Comparison of ENCODE assay signal across 25 mouse cellular contexts in the genomic region with DNA sequence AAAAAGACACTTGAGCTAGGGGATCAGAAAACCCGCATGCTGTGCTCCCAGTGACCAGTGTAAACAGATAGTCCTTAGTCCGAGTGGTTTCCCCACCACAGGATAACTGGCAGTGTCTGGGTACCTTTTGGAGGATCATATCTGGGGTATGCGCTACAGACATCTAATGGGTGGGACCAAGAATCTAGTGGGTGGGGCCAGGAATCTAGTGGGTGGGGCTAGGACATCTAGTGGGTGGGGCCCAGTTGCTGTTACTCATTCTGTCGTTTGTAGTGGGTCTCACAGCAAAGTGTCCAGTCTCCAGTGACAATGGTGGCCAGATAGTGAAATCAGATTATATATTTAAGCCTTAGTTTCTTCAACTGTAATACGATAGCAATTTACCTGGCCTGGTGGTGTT. TPM values are rescaled to one million over a fixed set of nuclear protein-coding genes. Genes with fewer than 3 reads are reported as not detected.
DNase-seq lines count a peak whose midpoint lies in the region; ATAC-seq and TF ChIP-seq lines count a peak whose summit lies in the region.
"Had no signal": no experiment of that assay in that cellular context is flagged by ENCODE, and none has a peak within 500 bp of the region (broad histone marks: within the 10 kb centered on the region; RNA-seq: fewer than 3 reads in every experiment).

No protein-coding gene starts in this region.

- no peak for TF ChIP-seq CTCF in liver, postnatal 0 days (IDR thresholded peaks at IDR 0.05; ENCODE audit: low read depth)

- no peak for TF ChIP-seq EP300 in liver, postnatal 0 days (IDR thresholded peaks at IDR 0.05; ENCODE audit: low read depth)

- H3K27me3 ChIP-seq in liver, embryonic 11.5 days (replicated peaks; ENCODE audit: control insufficient read depth, insufficient read depth, low read length): no peaks in the 10 kb centered on the region
- no peaks in the 10 kb centered on the region for H3K27me3 ChIP-seq in liver, postnatal 0 days (ENCODE audit: insufficient read depth, low read length)
- H3K27me3 ChIP-seq: embryonic facial prominence, embryonic 15.5 days; heart, embryonic 15.5 days; limb, embryonic 12.5 days; midbrain, embryonic 15.5 days; neural tube, embryonic 12.5 days had no signal

- peak; percentile 50 for DNase-seq in ZHBTc4 (ENCODE audit: low read depth, low spot score)
- peak; percentile 51 for DNase-seq in c-Kit-positive CD71-positive TER-119-negative erythroid progenitor cells, embryonic 14.5 days (ENCODE audit: low read depth)
- no peak for DNase-seq in liver, embryonic 11.5 days (ENCODE audit: low spot score)
- peak; percentile 65 for DNase-seq in liver, postnatal 0 days
- no peak for DNase-seq in cerebellum, adult 11-12 months
- DNase-seq in adrenal gland, postnatal 10 days: no peak
- DNase-seq in urinary bladder, adult 2 months (ENCODE audit: low spot score): no peak
- DNase-seq in heart, adult 18-20 months: no peak
- DNase-seq: cerebellum, adult 9-11 months; gastrocnemius, postnatal 25 days; heart, postnatal 4 days; kidney, adult 2 months; kidney, postnatal 10 days; lung, adult 2 months; lung, postnatal 14 days; right cerebral cortex, postnatal 25 days; thymus, postnatal 14 days had no signal

- peaks cover 37% of the 10 kb centered on the region for H3K4me1 ChIP-seq in liver, embryonic 11.5 days (replicated peaks; ENCODE audit: control insufficient read depth, insufficient read depth, low read length)
- H3K4me1 ChIP-seq in liver, postnatal 0 days (ENCODE audit: insufficient read depth): peaks cover 32% of the 10 kb centered on the region
- H3K4me1 ChIP-seq: embryonic facial prominence, embryonic 15.5 days; heart, embryonic 15.5 days; limb, embryonic 12.5 days; midbrain, embryonic 15.5 days; neural tube, embryonic 12.5 days had no signal

- 55% methylated on average over 5 of the region's 5 CpGs for WGBS in liver, embryonic 11.5 days
- WGBS in liver, postnatal 0 days (ENCODE audit: insufficient replicate concordance): 48% methylated on average over 5 of the region's 5 CpGs

- H3K9ac ChIP-seq in liver, embryonic 11.5 days (ENCODE audit: low read depth, low read length): no peak overlapping the region
- H3K9ac ChIP-seq in liver, postnatal 0 days (replicated peaks): no peak overlapping the region
- H3K9ac ChIP-seq: embryonic facial prominence, embryonic 15.5 days; heart, embryonic 15.5 days; hindbrain, embryonic 14.5 days; limb, embryonic 12.5 days; midbrain, embryonic 15.5 days; neural tube, embryonic 12.5 days had no signal

- no peaks in the 10 kb centered on the region for H3K36me3 ChIP-seq in liver, embryonic 11.5 days (ENCODE audit: control insufficient read depth, insufficient read depth, low read length)
- H3K36me3 ChIP-seq in liver, postnatal 0 days (replicated peaks; ENCODE audit: insufficient read depth, low read length): no peaks in the 10 kb centered on the region
- H3K36me3 ChIP-seq: embryonic facial prominence, embryonic 15.5 days; heart, embryonic 15.5 days; limb, embryonic 12.5 days; midbrain, embryonic 15.5 days; neural tube, embryonic 12.5 days had no signal

- ATAC-seq in liver, embryonic 11.5 days (replicated peaks; ENCODE audit: low FRiP score): peak; percentile 52
- ATAC-seq in liver, postnatal 0 days: no peak
- ATAC-seq: inflammation-experienced regulatory T-cells, adult 6 months; midbrain, embryonic 15.5 days had no signal

- H3K4me2 ChIP-seq in liver, embryonic 11.5 days: no peak overlapping the region
- no peak overlapping the region for H3K4me2 ChIP-seq in liver, postnatal 0 days (ENCODE audit: low read depth, low read length)
- H3K4me2 ChIP-seq: embryonic facial prominence, embryonic 15.5 days; heart, embryonic 15.5 days; hindbrain, embryonic 14.5 days; limb, embryonic 12.5 days; midbrain, embryonic 15.5 days; neural tube, embryonic 12.5 days had no signal

- H3K9me3 ChIP-seq in liver, embryonic 11.5 days (ENCODE audit: control insufficient read depth, low read length): no peaks in the 10 kb centered on the region
- H3K9me3 ChIP-seq in liver, postnatal 0 days (ENCODE audit: low read length): no peaks in the 10 kb centered on the region
- H3K9me3 ChIP-seq: embryonic facial prominence, embryonic 15.5 days; heart, embryonic 15.5 days; limb, embryonic 12.5 days; midbrain, embryonic 15.5 days; neural tube, embryonic 12.5 days had no signal

- no peak overlapping the region for H3K4me3 ChIP-seq in liver, embryonic 11.5 days (ENCODE audit: low read depth, low read length)
- H3K4me3 ChIP-seq in liver, postnatal 0 days (ENCODE audit: low read depth, low read length): no peak overlapping the region
- H3K4me3 ChIP-seq: embryonic facial prominence, embryonic 15.5 days; heart, embryonic 15.5 days; layer of hippocampus, adult 2 months; limb, embryonic 12.5 days; midbrain, embryonic 15.5 days; neural tube, embryonic 12.5 days had no signal

- 0 out of 2 replicates have a peak overlapping the region, but pooled peaks have one; percentile 36 for H3K27ac ChIP-seq in liver, embryonic 11.5 days (ENCODE audit: low read depth, low read length)
- no peak overlapping the region for H3K27ac ChIP-seq in liver, postnatal 0 days (ENCODE audit: low read depth)
- H3K27ac ChIP-seq: embryonic facial prominence, embryonic 15.5 days; heart, embryonic 15.5 days; hindbrain, embryonic 14.5 days; layer of hippocampus, adult 2 months; limb, embryonic 12.5 days; midbrain, embryonic 15.5 days; neural tube, embryonic 12.5 days had no signal

RNA-seq across cellular contexts. Expression of a gene that starts 14.5 kb away (rescaled TPM):
- 25.3 and 32.4 TPM in 2 replicates for polyA plus RNA-seq in liver, embryonic 11.5 days (2014; fragmentation: Nextera tagmentation; extraction: Ambion mirVana)
- polyA plus RNA-seq in liver, postnatal 0 days (2015; fragmentation: Nextera tagmentation; extraction: Ambion mirVana): 13.4 and 14.8 TPM in 2 replicates
- total RNA-seq in adrenal gland, postnatal 10 days (2021): 10 to 100 TPM; 22.4 to 25.2 TPM
- polyA plus RNA-seq in urinary bladder, adult 2 months (2012; rRNA removed): 37.8 and 57.5 TPM in 2 replicates
- total RNA-seq in heart, adult 18-20 months (2021): 100 to 1,000 TPM in 1 of 2 experiments, 10 to 100 TPM in 1; 78.4 to 104 TPM

Comparison
In these comparisons a context has a peak if more than half of its experiments do, and no peak if none do; other contexts are left out.
1. DNase-seq: peak in ZHBTc4 (single experiment), c-Kit-positive CD71-positive TER-119-negative erythroid progenitor cells, embryonic 14.5 days (single experiment) and liver, postnatal 0 days (single experiment); none in liver, embryonic 11.5 days (single experiment), cerebellum, adult 11-12 months (single experiment), adrenal gland, postnatal 10 days (single experiment), urinary bladder, adult 2 months (single experiment) and heart, adult 18-20 months (0 of 2).